Mouse (Mus musculus) bone marrow macrophage, adult 2 months (primary cell): ENCODE results near the gene Zc3h4.

Experiments
- CTCF ChIP-seq: IDR thresholded peaks from 2 replicates; pipeline ENCODE4 v1.5.1; 2012; ENCODE audit warnings: low read depth, mild to moderate bottlenecking, low read length, moderate library complexity
- POLR2A ChIP-seq: IDR thresholded peaks from 2 replicates; pipeline ENCODE4 v1.6.1; 2012; ENCODE audit warnings: mild to moderate bottlenecking, low read depth, low read length, borderline replicate concordance

DNA sequence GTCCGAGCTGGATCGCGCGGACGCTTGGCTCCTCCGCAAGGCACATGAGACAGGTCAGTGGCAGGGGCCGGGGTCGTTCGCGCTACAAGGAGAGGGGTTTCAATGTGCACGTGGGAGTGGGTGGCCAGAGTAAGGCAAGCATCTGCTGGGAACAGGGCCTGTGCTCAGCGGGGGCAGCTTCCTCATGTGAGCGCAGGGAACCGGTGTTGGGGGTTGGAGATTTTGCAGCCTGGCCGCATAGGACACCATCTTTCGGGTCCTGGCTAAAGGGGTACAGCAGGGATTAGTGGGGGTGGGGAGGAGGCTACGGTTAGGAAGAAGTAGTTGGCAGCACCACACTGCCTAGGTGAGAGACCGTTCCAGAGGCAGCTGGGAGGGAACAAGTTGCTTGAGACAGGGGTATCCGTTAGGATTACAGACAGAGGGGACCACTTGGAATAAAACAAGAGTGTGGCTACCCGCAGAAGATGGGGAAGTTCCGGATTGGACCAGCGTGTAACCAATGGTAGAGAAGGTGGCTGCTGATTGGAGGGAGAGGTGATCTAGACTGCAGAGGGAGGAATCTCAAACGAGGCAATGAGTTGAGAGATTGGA, 52.5 kb downstream of the Zc3h4 start:
- no peak for TF ChIP-seq POLR2A
- no peak for TF ChIP-seq CTCF
